Mouse (Mus musculus) frontal cortex, postnatal 14 days (tissue): ENCODE data around the gene Surf4.
A peak's percentile ranks its signal among the peaks of the same experiment; 100 is the strongest.

Source experiments
- DNase-seq, 2 experiments: peaks; one replicate each; pipeline ENCODE4 v3.0.0; 2022; ENCODE audit warnings: low spot score in 2 of 2

The Surf4 gene

DNA sequence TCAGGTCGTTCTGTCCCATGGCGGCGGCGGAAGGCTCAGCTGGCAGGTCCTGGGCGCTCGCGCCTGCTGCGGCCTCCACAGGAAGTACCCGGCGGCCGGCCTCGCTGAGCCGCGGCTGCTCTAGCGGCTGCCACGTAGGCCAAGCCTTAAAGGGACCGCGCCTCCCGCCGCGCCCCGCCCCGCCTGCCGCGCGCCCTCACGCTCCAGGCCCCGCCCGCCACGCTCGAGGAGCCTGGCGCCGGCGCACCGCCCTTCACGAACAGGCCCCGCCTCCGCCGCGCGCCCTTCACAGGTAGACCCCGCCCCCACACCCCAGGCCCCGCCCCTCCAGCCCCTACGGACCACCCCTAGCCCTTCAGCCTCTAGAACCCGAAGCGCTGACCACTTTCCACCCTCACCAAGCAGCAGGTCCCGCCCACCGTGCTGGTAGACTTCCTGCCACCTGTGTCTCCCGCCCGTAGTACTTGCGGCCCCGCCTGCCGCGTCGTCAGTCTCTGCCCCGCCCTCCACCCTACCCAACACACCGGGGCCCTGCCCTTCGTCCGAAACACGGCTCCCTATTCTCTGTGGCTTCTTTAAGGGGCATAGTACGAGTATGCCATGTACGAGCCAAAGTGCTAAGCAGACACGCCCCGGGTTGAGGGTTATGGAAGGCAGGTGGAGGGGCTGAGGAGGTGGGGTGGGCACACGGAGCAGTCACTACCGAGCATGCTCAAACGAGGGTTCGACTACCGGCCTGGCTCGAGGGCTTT, at the start of gene Surf4, which contains the start of gene Stkld1:
Gene Surf4, minus strand, starts transcription at position 625 of the 752 bp plus-strand sequence.
Gene Stkld1, plus strand, starts transcription at position 744 of the 752 bp plus-strand sequence.
- peak; percentile 81 to 88 for DNase-seq

DNA sequence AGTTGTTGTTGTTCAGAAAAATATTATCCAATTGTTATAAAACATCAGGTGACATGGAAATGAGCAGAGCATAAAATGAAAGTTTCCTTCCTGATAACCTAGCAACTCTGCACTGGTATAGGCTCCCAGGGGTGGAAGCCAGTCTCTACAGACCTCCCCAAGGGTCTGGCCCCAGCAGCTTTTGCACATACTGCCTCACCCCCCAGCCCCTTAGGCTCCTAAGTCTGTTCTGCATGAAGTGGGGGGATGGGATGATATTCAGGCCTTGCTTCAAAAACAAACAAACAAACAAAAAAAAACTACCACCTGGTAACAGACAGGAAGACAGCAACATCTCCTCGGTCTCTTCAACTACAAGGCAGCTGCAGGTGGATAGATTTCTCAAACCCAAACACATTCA, 46.6 kb upstream of the Surf4 start:
- DNase-seq = no peak

DNA sequence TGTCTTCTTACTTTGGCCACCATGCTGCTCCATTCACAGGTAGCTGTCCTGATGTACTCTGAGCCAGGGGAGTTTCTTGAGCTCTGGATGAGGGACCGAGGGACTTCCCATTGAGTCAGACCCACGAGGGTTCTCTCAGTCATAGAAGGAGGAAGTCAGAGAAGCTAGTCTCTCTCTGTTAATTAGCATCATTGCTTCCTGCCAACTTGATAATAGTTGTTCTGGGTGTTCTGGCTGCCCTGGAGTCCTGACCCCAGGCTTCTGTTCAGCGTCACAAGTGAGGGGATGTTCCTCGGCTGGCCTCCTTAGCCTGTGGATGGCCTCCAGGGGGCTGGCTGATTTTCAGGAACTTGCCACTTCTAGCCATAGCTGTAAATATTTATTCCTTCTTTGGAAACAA, 40.2 kb upstream of the Surf4 start:
- no peak for DNase-seq

DNA sequence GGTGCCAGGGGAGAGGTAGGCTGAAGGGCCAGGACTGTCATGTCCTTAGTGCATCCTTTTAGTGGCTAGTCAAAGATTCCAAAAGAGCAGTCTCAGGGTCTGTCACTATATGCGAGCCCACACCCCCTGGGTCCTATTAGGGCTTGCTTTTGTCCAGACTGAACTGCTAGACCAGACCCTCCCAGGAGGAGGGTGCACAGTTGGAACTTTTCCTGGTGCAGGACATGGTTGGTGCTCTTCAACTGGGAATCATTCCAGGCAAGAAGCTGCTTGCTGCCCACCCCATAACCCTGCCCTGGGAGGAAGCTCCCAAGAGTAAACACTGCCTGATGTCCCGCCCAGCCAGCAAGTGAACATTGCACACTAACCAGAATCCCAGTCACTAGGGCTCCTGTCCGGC, 39.4 kb upstream of the Surf4 start, which contains the start of gene Adamts13:
Gene Adamts13, plus strand, starts transcription at position 301 of the 400 bp plus-strand sequence.
- no peak for DNase-seq

DNA sequence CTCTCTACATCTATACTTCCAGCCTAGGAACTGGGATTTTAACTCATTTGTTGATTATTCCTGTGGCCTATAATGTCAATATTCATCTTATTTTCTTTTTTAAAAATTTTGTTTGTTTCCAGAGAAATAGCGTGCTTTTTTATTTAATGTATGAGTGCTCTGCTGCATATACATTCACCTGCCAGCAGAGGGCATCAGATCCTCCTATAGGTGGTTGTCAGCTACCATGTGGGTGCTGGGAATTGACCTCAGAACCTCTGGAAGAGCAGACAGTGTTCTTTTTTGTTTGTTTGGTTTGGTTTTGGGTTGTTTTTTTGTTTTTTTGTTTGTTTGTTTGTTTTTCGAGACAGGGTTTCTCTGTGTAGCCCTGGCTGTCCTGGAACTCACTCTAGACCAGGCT, 33.5 kb upstream of the Surf4 start:
- no peak for DNase-seq

DNA sequence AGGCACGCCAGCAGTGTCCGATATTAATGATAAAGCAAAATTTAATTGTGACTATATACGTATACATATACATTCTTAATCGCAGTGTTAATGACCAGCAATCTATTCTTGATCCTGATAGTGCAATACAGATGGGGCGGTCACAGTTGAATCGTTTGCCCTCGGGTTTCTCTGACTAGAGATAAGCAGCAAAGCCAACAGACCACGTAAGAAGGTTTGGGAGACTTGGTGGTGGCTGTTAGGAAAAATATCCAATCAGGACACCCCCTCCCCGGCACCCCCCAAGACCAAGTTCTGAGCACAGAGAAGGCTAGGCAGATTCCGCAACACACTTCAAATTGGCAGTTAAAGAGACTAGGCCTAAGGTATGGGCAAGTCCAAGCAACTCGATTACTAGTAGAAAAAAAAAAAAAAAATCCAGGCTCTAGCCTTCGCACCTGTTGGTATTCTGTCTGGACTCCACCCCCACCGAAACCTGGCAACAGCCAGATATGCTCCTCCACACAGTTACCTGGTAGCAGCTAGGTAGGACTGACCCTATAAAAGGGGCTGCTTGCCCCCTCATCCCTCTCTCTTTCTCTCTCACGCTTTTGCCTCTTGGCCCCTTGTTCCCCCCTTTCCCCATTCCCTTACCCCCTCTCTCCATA, 31.1 kb upstream of the Surf4 start:
- DNase-seq = no peak

DNA sequence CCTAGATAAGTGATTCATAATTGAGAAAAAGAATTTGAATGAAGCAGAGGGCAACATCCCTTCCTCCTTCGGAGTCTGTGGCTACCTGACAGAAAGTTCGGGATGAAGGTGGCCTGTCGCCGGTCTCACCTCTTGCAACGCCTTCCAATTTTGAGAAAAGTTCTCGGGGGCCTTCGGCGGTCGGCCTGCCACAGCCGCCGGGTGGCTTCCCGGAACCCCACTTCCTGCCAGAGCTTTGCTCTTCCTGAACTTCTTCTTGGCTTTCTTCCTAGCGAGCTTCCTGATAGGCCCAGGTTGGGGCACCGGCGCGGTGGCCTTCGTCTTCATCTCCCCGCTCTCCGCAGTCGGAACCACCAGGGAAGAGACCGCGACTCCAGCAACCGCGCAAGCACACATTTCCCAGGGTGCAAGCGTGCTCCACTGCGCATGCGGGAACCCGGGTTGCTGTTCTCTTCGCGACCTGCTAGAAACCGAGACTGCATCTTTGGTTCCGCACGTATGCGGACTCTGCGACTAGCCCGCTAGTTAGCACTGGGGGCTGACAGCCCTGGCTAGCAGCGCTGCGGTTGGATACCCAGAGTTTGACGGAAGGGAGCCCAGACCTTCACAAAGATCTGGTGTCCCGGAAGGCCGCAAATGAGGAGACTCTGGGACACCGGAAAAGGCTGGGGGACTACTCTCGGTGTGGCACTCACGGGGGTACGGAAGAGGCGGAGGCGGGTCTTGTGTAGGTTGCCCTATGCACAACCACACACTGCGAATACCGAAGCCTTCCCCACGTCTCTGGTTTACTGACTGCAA, 30.4 kb upstream of the Surf4 start, which contains the start of gene Rexo4:
Gene Rexo4, minus strand, starts transcription at position 464 of the 801 bp plus-strand sequence.
- peak; percentile 93 to 94 for DNase-seq

DNA sequence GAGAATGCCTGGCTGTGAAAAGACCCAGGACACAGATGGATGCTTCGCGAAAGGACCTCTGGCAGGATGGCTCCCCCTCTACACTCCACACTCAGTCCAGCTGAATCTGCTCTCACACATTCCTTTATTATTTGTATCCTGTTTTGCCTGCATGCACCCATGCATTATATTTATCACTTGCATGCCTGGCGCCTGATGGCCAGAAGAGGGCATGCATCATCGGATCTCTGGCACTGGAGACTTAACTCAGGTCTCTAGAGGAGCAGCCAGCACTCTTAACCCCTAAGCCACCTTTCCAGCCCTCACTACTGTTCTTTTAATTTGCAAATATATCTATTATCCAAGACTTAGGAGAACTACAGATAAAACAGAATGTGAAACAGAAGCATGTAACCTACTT, 27.0 kb upstream of the Surf4 start:
- DNase-seq = no peak

DNA sequence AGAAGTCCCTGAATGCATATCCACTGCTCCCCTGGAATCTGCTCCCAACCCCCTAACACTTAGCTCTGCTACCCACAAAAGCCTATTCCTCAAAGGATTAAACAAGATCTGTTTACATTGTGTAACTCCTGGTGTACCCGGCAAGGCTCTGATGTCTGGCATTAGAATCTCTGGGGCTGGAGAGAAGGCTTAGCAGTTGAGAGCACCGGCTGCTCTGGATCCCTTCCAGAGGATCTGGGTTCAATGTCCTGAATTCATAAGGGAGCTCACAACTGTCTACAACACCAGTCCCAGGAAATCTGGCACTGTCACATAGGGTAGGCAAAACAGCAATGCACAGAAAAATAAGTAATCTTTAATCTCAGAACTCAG, 23.7 kb upstream of the Surf4 start:
- DNase-seq = no peak

DNA sequence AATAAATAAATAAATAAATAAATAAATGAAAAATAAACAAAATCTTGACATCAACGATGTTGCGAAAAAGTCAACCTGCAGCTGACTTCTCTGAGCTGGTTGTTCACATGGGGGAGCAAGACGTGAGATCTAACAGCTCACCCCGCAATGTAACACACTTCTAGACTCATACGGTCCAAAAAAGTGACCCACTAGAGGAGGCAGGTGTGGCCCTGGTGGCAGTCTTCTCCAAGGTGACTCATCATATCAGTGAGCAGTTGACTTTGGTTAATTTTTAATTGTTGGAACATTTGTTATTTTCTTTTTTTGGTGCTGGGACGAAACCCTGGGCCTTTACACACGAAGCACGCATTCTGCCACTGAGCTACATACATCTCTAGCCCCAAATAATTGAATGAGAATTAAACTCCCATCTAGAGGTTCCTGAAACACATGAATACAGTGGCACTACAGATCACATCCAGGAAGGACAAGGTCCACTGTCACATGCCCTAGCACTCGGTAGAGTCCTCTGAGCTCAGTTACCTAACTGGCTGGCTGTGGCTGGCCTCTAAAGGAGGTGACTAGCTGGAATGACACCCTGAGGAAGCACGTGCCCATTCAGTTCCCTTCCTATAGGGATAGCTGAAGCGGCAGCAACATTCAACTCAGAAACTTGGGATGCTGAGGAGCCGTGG, 23.2 kb upstream of the Surf4 start:
- DNase-seq = no peak

DNA sequence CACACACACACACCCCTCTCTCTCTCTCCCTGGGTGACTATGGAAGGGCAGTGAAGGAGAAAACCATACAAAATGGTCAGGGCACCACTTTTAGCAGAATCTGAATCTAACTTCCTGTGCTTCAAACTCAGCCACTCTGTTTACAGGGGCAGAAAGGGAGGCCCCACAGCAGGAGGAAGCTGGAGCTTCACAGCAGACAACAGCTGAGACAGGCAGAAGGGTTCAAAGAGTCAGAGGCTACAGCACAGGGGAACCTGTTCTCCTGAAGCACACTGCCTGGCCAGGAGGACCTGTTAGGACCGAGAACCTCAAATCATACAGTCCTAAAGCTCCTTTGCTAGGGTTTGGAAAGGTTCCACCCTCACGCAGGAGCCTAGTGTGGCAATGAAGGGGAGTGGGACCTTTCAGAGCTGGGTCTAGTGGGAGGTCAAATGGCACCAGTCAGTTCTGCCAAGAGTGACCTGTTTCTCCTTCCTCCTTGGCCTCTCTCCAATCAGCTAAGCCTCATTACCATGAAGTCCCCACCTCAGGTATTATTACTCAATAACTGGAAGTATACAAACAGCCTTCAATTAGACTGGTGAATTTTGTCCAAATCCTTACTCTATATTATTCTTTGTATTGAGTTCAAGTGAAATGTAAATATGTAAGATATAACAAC, 21.1 kb upstream of the Surf4 start:
- DNase-seq = no peak

DNA sequence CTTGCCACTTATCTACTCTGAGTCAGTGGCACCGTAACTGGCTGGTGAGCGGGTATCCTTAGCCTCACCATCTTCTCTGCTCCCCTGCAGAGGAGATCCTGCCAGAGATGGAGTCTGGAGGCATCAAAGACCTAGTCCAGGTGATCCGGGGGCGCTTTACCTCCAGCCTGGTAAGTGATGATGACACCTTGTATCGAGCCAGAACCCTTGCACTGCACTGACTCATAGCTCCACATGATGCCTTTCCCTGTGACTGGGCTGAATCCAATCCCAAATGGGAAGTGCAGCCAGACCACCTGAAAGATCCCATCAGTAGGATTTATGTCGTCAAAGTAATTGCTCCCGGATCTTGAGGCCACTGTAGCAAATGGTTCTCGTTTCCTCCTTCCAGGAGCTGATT, 19.1 kb upstream of the Surf4 start:
- no peak for DNase-seq

DNA sequence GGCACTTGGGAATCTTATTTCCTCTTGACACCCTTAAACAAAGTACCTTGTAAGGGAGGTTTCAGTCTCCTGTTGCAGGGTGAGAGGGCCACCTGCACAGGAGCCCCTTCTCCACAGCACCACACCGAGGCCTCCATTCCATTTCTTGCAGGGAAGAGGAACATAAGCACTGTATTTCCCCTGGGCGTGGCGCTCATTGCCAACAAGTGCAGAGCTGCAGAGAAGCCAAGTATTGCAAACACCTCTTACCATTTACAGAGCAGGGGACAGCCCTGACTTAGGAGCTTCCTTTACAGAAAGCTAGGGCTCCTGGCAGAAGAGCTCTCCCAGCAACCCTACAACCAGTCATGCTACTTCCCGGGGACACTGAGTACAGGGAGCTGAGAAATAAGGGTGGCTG, 18.5 kb upstream of the Surf4 start:
- no peak for DNase-seq

DNA sequence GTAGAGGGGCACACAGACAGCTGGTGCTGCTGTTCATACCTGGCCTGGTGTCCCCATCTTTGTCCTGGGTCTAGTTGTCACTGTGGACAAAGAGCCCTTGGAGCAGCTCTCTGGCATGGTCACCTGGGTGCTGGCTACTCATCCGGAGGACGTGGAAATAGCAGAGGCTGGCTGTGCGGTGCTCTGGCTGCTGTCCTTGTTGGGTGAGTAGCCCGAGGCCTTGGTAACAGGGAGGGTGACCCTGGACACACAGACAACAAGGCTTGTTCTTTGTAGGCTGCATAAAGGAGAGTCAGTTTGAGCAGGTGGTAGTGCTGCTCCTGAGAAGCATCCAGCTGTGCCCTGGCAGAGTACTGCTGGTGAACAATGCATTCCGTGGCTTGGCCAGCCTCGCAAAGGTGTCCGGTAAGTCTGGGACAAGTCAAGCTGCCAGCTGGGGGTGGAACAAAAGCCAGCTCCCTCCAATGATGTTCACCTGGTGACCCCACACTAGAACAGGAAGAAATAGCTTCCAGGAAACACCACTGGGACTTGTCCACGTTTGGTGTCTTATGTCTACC, 17.7 kb upstream of the Surf4 start:
- no peak for DNase-seq

DNA sequence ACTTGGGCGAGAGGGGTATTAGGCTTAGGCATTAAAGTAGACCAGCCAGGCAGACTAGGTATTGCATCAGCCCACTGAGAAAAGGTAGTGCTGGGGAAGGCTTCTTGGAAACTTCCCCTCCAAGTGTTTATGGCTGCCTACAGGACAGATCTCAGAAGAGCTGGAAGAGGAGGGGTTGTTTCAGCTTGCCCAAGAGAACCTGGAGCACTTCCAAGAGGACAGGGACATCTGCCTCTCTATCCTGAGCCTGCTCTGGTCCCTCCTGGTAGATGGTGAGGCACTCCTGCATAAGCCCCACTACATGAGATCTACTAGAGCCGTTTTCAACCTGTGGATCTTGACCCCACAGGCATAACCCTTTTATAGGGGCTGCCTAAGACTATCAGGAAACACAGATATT, 16.7 kb upstream of the Surf4 start:
- DNase-seq = no peak

DNA sequence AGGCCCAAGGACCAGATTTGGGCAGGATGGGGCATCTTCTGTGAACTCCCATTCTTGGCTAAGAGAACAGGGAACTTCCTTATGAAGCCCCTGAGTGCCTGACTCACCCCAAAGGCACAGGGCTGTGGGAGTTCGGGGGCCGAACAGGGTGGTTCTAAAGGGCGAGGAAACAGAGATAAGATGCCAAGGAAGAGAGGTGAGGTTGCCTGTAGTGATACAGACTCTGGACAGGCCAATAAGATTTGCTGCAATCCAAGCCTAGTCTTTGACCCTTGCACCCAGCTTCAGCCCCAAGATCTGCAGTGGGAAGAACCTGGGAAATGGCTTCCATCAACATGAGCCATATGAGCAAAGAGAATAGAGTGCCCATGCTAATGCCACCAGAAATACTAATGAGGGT, 9.5 kb upstream of the Surf4 start:
- no peak for DNase-seq

DNA sequence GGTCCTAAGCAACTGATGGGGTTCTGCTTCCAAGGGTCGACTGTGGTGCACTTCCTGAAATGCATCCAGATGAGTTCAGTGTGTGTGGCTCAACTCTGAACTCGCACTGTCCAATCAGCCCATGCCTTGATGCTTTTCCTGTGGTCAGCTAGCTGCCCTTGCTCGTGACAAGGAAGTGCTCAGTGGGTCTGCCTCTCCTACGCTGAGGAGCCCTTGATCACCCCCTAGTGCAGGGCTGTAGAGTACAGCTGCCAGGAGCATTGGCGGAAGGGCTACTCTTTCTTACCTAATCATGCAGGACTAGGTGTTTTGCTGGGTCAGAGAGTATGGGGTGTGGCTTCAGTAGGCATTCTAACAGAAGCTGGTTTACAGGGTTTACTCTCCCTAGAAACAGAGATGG, 7.8 kb upstream of the Surf4 start:
- DNase-seq = no peak

DNA sequence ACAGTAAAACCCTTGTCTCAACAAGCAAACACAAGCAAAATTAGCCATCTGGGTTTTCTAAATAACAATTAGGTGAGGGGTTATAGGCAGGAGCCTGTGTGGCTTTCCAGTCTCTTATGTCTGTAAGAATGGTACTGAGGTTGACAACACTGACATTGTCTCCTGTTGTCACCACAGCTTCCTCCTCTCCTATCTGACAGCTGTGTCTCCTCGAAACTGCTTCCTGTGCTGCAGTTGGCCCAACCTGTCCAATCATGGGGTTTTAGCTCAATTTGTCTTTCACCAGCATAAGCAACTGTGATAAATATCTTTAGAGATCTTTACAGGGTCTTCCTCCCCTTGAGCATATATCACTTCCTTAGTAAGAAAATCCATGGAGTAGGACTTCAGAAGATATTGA, 2.7 kb upstream of the Surf4 start:
- no peak for DNase-seq

DNA sequence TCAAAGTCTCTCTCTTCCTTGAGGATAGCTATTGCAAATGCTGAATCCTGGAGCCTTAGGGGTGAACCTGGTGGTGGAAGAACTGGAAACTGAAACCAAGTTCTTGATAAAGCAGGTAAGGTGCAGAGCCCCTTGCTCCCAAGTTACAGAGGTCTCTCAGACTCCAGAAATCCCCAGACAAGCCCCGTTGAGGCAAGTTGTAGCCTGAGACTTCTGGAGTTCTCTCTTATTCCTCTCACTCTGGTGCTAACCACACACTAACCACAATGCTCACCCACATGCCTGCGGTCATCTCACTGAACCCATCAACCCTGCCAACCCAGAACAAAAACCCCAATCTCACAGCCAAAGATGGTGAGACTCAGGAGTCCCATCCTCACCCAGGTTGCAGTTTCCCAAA, 1.6 kb upstream of the Surf4 start:
- DNase-seq = no peak

DNA sequence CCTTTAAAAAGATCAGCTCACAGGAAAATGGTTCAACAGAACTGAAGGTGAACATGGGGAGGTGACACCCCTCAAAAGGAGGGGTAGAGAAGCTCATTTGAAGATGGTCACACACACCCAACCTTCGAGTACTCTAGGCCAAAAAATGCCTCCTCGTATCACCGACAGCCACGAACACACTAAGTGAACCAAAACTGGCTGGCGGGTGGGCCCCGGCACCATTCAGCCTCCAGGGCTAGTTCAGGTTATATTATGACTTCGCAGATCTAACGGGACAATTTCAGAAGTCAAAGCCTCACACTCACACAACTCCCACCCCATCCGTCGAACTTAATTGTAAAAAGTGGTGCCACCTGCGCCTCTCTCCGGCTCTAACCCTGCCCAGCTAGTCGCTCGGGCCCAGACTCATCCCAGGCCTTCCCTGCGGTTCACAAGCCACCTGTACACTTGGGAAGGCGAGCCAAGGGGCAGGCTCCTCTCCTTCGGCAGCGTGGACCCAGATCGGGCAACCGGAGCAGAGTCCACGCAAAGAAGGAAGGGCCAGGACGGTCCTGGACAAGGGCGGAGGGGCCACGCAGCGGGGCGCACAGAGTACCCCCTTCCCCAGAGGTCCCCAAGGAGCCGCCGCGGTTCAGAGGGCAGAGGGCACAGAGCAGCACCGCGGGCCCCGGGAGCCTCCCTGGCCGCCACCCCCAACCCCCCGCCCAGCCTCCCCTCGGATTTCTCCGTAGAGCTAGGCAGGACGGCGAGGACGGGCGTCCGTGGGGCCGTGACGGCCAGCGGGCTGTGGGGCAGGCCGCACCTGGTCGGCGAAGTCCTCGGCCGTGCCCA, 1.0 kb downstream of the Surf4 start:
- no peak for DNase-seq
